Mouse (Mus musculus) heart, embryonic 11.5 days (tissue): ENCODE results near the gene Ube2n. TPM values are rescaled to one million over a fixed set of nuclear protein-coding genes. Genes with fewer than 3 reads are reported as not detected.

ENCODE experiments used
- microRNA-seq: library from miRNA; unstranded; fragments of <30 nt; microRNA quantifications from one replicate; pipeline ENCODE4, GENCODE M21; 2016; ENCODE audit warnings: borderline number of aligned reads
- polyA plus RNA-seq: library from polyadenylated mRNA; unstranded; fragments of >200 nt; fragmentation: Nextera tagmentation; extraction: Ambion mirVana; gene quantifications from 2 replicates; pipeline ENCODE4 v1.2.1, GENCODE M21; 2014

The Ube2n gene
- polyA plus RNA-seq, 1 experiment from 2014 or later, result 322 TPM

Small RNAs within 50 kb of the gene (microRNA-seq; reads per million reads assigned to microRNA genes)
- gene Mir3058, result 22.2 reads per million, percentile 52 among the genes with 10 or more reads in this experiment

Other genes starting within 250 kb of the Ube2n start
- 10.6 and 11.7 TPM in 2 replicates for gene Cradd, start 191.0 kb upstream of the Ube2n start, polyA plus RNA-seq
- gene Socs2, start 98.0 kb upstream of the Ube2n start, polyA plus RNA-seq, result 38.5 and 45.0 TPM in 2 replicates
- 518 and 543 TPM in 2 replicates for gene Mrpl42, start 13.2 kb upstream of the Ube2n start, polyA plus RNA-seq
- gene Nudt4, start 49.0 kb downstream of the Ube2n start, polyA plus RNA-seq, result 134 and 147 TPM in 2 replicates
- gene Anapc15-ps, start 158.3 kb downstream of the Ube2n start, polyA plus RNA-seq, result not detected in 2 replicates